Mouse (Mus musculus) ovary, postnatal 14 days (tissue): ENCODE measurements at regions not wholly inside any gene's neighbourhood (a gene's known extent, or its start where the extent isn't known, plus 50 kb on each side); places are given as distances from the start of the nearest gene placed in this dataset.

Experiments
- DNase-seq: peaks from one replicate; pipeline ENCODE4 v3.0.0; 2022; ENCODE audit warnings: low spot score

- DNase-seq = no peak
These were observed 133.0 kb upstream of the Btbd3 start for GRCm38 (mm10) chr2:138123331-138123730.

- no peak for DNase-seq
These were observed 135.5 kb upstream of the Btbd3 start for GRCm38 (mm10) chr2:138120868-138121267.

GRCm38 (mm10) chr2:138120131-138120530 lies 136.2 kb upstream of the Btbd3 start:
- no peak for DNase-seq

GRCm38 (mm10) chr2:138099777-138100176 lies 156.6 kb upstream of the Btbd3 start:
- DNase-seq = no peak

- DNase-seq = no peak
These were observed 171.0 kb upstream of the Btbd3 start for GRCm38 (mm10) chr2:138085390-138085789.

- no peak for DNase-seq
These were observed 171.6 kb upstream of the Btbd3 start for GRCm38 (mm10) chr2:138084564-138085283.

- no peak for DNase-seq
These were observed 182.2 kb upstream of the Btbd3 start for GRCm38 (mm10) chr2:138074020-138074613.

- DNase-seq = no peak
These were observed 184.1 kb upstream of the Btbd3 start for GRCm38 (mm10) chr2:138072165-138072728.

GRCm38 (mm10) chr2:138053081-138053480 lies 203.3 kb upstream of the Btbd3 start:
- no peak for DNase-seq

- no peak for DNase-seq
These were observed 208.0 kb upstream of the Btbd3 start for GRCm38 (mm10) chr2:138048341-138048740.

GRCm38 (mm10) chr2:138047781-138048201 lies 208.6 kb upstream of the Btbd3 start:
- no peak for DNase-seq

- no peak for DNase-seq
These were observed 209.0 kb upstream of the Btbd3 start for GRCm38 (mm10) chr2:138047361-138047760.

GRCm38 (mm10) chr2:138046918-138047317 lies 209.4 kb upstream of the Btbd3 start:
- no peak for DNase-seq

- DNase-seq = no peak
These were observed 210.3 kb upstream of the Btbd3 start for GRCm38 (mm10) chr2:138045933-138046642.

GRCm38 (mm10) chr2:138040706-138041105 lies 215.7 kb upstream of the Btbd3 start:
- no peak for DNase-seq

- DNase-seq = peak; percentile 11
These were observed 216.1 kb upstream of the Btbd3 start for GRCm38 (mm10) chr2:138040302-138040701.

- no peak for DNase-seq
These were observed 222.1 kb upstream of the Btbd3 start for GRCm38 (mm10) chr2:138034123-138034736.

- peak; percentile 77 for DNase-seq
These were observed 222.8 kb upstream of the Btbd3 start for GRCm38 (mm10) chr2:138033379-138034122.

- DNase-seq = no peak
These were observed 229.0 kb upstream of the Btbd3 start for GRCm38 (mm10) chr2:138027411-138027810.

- DNase-seq = no peak
These were observed 232.8 kb upstream of the Btbd3 start for GRCm38 (mm10) chr2:138023558-138023957.

GRCm38 (mm10) chr2:137981766-137982165 lies 274.6 kb upstream of the Btbd3 start:
- DNase-seq = no peak

GRCm38 (mm10) chr2:137977767-137978166 lies 278.6 kb upstream of the Btbd3 start:
- no peak for DNase-seq
